Mouse (Mus musculus) kidney, embryonic 16.5 days (tissue): ENCODE measurements around the gene Sorl1. TPM values are rescaled to one million over a fixed set of nuclear protein-coding genes. Genes with fewer than 3 reads are reported as not detected.
A peak's percentile ranks its signal among the peaks of the same experiment; 100 is the strongest.

Experiments
- ATAC-seq: fragments of 200-750 bp; cut with Nextera tagmentation; 2 replicates; pipeline ENCODE4 v1.8.0; 2017; ENCODE audit warnings: moderate TSS enrichment; ENCODE audit not compliant: low FRiP score, low TSS enrichment
- H3K27ac ChIP-seq: fragments of 300-500 bp; sonication (generic); 2 replicates; pipeline ENCODE4 v1.5.1; 2014; ENCODE audit warnings: low read length
- H3K27me3 ChIP-seq: fragments of 300-500 bp; sonication (generic); 2 replicates; pipeline ENCODE4 v1.6.1; 2014; ENCODE audit warnings: low read length, control low read depth, mixed read lengths; ENCODE audit not compliant: insufficient read depth
- H3K36me3 ChIP-seq: fragments of 300-500 bp; sonication (generic); 2 replicates; pipeline ENCODE4 v1.6.1; 2014; ENCODE audit warnings: low read length, control low read depth, mixed read lengths; ENCODE audit not compliant: insufficient read depth
- H3K4me1 ChIP-seq: fragments of 300-500 bp; sonication (generic); 2 replicates; pipeline ENCODE4 v1.6.1; 2014; ENCODE audit warnings: low read length, control low read depth, mixed read lengths; ENCODE audit not compliant: insufficient read depth
- H3K4me2 ChIP-seq: fragments of 300-500 bp; sonication (generic); replicated peaks from 2 replicates; pipeline ENCODE4 v1.6.1; 2014; ENCODE audit warnings: low read depth, low read length
- H3K4me3 ChIP-seq: fragments of 300-500 bp; sonication (generic); 2 replicates; pipeline ENCODE4 v1.5.1; 2014; ENCODE audit warnings: mild to moderate bottlenecking, low read length
- H3K9ac ChIP-seq: fragments of 300-500 bp; sonication (generic); replicated peaks from 2 replicates; pipeline ENCODE4 v1.6.1; 2014; ENCODE audit warnings: low read length
- H3K9me3 ChIP-seq: fragments of 300-500 bp; sonication (generic); 2 replicates; pipeline ENCODE4 v1.6.1; 2016; ENCODE audit warnings: low read length, control low read depth
- WGBS: fragments of 180-500 bp; shearing (Covaris S2); extraction: QIAGEN DNeasy Blood & Tissue Kit; methylation state at CpG from one replicate; pipeline ENCODE4 v1.1.7; 2014; 5-methylcytosine and 5-hydroxymethylcytosine counted together
- polyA plus RNA-seq: library from polyadenylated mRNA; unstranded; fragments of >200 nt; fragmentation: Nextera tagmentation; extraction: Ambion mirVana; gene quantifications from 2 replicates; pipeline ENCODE4 v1.2.1, GENCODE M21; 2015

Gene Sorl1
- polyA plus RNA-seq, 1 experiment from 2014 or later: 12.5 TPM

DNA sequence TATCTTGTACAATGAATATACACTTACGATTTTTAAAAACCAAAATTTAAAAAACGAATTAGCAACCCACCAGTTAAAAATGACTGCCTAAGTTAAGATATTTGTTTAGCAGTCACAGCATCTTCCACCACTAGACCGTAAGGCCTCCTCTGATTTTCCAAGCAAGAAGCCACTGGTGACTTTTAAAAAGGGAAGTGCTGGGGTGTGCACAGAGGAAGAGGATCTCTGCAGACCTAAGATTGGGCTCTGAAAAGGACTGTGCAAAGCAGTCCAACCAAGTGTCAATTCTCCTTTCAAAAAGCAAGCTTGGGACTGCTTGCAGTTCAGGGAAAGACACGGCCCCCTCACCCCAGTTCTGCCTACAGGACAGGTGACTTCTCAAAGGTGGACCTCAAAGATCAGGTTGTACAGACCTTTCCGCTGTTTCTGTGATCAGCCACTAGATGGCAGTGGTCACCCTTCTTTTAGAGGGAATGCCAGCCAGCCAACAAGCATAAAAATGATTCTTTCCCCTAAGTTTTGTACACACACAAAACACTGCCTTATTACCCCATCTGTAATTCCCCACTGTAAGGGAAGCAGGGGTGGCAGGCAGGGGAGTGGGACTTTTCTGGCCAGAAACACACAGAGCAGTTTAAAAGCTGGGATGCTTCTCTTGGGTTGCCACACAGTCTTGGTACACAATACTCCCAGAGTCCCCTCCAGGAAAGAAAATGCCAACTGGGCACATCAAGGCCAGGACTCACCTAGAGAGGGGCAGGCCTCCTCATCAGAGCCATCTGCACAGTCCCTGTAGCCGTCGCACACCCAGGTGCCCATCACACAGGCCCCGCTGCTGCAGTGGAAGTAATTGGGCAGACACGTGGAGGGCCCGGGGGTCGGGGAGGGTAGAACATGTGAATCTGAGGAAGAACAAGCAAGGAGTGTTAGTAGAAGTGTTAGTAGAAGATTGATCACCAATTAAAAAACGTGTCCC lies 124.3 kb downstream of the Sorl1 start:
- H3K4me2 ChIP-seq: no peak overlapping the region
- WGBS: 66% methylated on average over 12 of the region's 12 CpGs
- 0 out of 2 replicates have a peak, but pooled peaks have one; percentile 19 for ATAC-seq
- H3K27me3 ChIP-seq: no peaks in the 10 kb centered on the region
- no peak overlapping the region for H3K9ac ChIP-seq
- H3K9me3 ChIP-seq: no peaks in the 10 kb centered on the region
- no peak overlapping the region for H3K27ac ChIP-seq
- peaks cover 3% of the 10 kb centered on the region; the same call in 1 of the 2 replicates for H3K4me1 ChIP-seq
- H3K36me3 ChIP-seq: 0 out of 2 replicates have a peak, but pooled peaks cover 2% of the 10 kb centered on the region
- no peak overlapping the region for H3K4me3 ChIP-seq

DNA sequence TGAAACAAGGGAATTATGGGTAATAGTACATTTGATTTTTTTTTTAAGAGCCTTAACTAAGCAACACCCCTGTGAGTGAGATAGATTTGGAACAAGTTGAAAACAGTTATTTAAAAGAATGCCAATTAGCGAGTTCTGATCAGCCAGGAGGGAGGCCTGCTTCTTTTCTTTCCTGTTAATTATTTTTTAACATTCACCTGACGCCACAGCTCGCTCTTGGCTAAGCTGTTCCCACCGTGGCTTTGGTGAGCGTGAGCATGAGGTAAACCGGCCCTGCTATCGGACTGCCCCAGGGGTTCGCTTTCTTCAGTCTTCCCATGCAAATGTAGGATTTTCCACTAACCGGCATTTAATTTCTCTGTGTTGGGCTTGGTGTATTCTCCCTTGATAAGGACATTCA lies 128.8 kb downstream of the Sorl1 start:
- H3K36me3 ChIP-seq: 0 out of 2 replicates have a peak, but pooled peaks cover 2% of the 10 kb centered on the region
- no peak overlapping the region for H3K4me2 ChIP-seq
- ATAC-seq: no peak
- 77% methylated on average over 9 of the region's 9 CpGs for WGBS
- H3K4me1 ChIP-seq: peaks cover 3% of the 10 kb centered on the region; the same call in 1 of the 2 replicates
- H3K4me3 ChIP-seq: no peak overlapping the region
- no peaks in the 10 kb centered on the region for H3K27me3 ChIP-seq
- no peak overlapping the region for H3K27ac ChIP-seq
- H3K9ac ChIP-seq: no peak overlapping the region
- H3K9me3 ChIP-seq: no peaks in the 10 kb centered on the region

DNA sequence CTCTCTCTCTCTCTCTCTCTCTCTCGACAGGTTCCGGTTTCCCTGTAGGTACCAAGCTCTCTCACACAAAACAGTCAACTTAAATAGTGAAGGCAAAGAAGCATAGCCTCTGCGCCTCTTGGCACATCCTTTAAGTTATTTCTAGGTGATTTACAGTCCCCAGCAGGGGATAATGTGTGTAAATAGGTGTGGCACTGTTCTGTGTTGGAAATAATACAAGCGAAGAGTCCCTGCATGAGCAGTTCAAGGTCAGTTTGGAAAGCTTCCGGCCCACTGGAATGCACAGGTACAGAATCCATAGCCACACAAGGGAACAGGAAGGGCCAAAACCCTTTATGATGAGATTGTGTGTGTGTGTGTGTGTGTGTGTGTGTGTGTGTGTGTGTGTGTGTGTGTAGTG lies 130.3 kb downstream of the Sorl1 start:
- no peak overlapping the region for H3K4me3 ChIP-seq
- H3K36me3 ChIP-seq: 0 out of 2 replicates have a peak, but pooled peaks cover 2% of the 10 kb centered on the region
- no peaks in the 10 kb centered on the region for H3K9me3 ChIP-seq
- no peak overlapping the region for H3K9ac ChIP-seq
- no peak overlapping the region for H3K27ac ChIP-seq
- H3K4me1 ChIP-seq: no peaks in the 10 kb centered on the region
- 78% methylated on average over 5 of the region's 5 CpGs for WGBS
- H3K4me2 ChIP-seq: no peak overlapping the region
- no peak for ATAC-seq
- H3K27me3 ChIP-seq: no peaks in the 10 kb centered on the region

DNA sequence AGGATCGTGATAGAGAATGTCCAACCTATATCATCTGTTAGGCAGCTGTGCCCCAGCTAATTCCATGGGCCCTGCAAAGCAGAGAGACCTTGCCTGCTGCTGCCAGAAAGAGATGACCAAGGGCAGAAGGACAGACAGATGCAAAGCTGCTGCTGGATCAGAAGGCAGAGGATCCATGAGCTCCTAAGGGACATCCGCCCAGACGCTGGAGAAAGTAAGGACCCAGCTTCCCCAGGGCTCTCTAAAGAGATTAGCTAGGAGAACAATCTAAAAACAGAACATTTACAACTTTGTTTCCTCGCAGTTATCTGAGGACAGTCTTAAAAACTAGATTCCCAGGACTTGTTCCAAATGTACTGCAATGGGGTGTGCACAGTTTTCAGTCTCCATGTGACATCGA lies 131.3 kb downstream of the Sorl1 start:
- Histone ChIP-seq H3K4me1 (no peaks in the 10 kb centered on the region), H3K36me3 (0 out of 2 replicates have a peak, but pooled peaks cover 5% of the 10 kb centered on the region), H3K27ac (no peak overlapping the region), H3K4me2 (no peak overlapping the region), H3K9ac (no peak overlapping the region), H3K9me3 (no peaks in the 10 kb centered on the region), H3K4me3 (no peak overlapping the region), H3K27me3 (no peaks in the 10 kb centered on the region)
- no peak for ATAC-seq
- WGBS: 83% methylated on average over 5 of the region's 5 CpGs

DNA sequence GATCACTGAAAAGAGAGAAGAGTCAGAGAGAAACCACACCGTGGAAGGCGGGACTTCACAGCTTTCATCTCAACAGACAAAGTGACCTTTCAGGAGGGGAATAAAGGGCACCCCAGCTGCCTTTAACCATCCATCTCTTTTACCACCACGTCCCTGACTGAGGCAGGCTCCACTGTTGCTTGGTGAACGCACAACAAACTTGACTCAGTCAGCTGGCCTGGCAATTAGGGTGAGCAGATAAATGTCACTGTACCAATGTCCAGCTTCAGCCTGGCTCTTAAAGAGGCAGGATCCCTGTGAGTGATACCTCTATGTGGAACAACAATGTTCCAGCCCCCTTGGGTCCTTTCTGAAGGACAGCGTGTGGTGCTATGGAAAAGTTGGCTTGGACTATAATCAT lies 138.5 kb downstream of the Sorl1 start:
- no peak overlapping the region for H3K27ac ChIP-seq
- WGBS: 45% methylated on average over 5 of the region's 5 CpGs
- no peaks in the 10 kb centered on the region for H3K4me1 ChIP-seq
- H3K4me3 ChIP-seq: no peak overlapping the region
- ATAC-seq: no peak
- H3K9ac ChIP-seq: no peak overlapping the region
- no peak overlapping the region for H3K4me2 ChIP-seq
- no peaks in the 10 kb centered on the region for H3K9me3 ChIP-seq
- H3K36me3 ChIP-seq: peaks cover 9% of the 10 kb centered on the region
- no peaks in the 10 kb centered on the region for H3K27me3 ChIP-seq

DNA sequence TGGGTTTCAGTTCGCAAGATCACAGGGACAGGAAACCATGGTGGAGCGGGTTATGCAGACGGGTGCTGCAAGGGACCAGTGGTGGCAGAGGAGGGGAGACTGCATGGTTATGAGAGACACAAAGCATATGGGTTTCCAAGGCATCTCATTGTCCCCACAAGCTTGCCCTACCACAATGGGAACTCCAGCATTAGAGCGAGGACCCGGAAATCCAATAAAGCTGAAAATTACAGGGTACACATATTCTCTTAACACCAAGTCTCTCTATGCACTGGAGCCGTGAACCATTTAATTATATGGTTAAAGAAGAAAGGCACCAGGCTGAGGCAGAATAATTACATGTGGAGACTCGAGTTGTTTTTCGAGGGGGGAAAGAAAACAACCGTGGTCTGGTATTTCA lies 139.0 kb downstream of the Sorl1 start:
- H3K4me3 ChIP-seq: no peak overlapping the region
- no peaks in the 10 kb centered on the region for H3K9me3 ChIP-seq
- H3K27ac ChIP-seq: no peak overlapping the region
- H3K4me2 ChIP-seq: no peak overlapping the region
- no peak overlapping the region for H3K9ac ChIP-seq
- H3K27me3 ChIP-seq: no peaks in the 10 kb centered on the region
- ATAC-seq: no peak
- peaks cover 9% of the 10 kb centered on the region for H3K36me3 ChIP-seq
- 55% methylated on average over 9 of the region's 9 CpGs for WGBS
- H3K4me1 ChIP-seq: no peaks in the 10 kb centered on the region

DNA sequence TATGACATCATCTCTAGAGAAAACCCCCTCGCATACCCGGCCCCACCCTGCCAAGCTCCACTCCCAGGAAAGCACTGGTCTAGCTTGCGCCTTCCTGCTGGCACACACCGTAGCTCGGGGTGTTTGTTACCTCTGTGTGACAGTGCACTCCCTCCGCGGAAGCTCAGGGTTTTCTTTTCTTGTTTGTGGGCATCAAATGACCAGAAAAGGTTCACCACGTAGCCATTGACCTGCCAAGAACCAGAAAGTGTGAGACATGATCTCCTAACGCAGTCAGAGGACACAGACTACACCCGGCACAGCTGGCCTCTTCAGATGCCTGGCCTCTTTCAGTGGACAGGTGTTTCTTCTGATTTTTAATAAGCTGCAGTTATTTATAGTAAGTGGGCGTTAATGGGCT lies 139.8 kb downstream of the Sorl1 start:
- Histone ChIP-seq H3K9me3 (no peaks in the 10 kb centered on the region), H3K9ac (no peak overlapping the region), H3K4me1 (no peaks in the 10 kb centered on the region), H3K36me3 (peaks cover 9% of the 10 kb centered on the region), H3K27me3 (no peaks in the 10 kb centered on the region), H3K4me2 (no peak overlapping the region), H3K27ac (no peak overlapping the region), H3K4me3 (no peak overlapping the region)
- no peak for ATAC-seq
- WGBS: 64% methylated on average over 11 of the region's 11 CpGs

DNA sequence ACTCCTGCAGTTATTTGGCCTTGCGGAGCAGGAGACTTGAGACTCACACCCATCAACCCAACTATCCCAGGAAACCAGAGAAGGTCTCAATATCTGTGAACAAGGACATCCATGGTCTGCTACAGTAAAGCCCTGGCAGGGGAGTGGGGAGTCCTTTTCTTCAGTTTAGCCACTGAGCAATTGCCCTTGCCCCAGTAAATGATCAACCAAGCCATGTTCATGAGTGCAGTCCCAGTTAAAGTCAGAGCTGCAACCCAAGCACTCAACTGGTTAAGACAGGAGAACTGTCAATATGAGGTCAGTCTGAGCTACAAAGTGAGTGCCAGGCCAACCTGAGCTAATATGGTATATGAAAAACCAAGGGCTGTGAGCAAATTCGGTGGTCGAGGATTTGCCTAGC lies 140.8 kb downstream of the Sorl1 start:
- Histone ChIP-seq H3K4me2 (no peak overlapping the region), H3K9me3 (no peaks in the 10 kb centered on the region), H3K27me3 (no peaks in the 10 kb centered on the region), H3K4me1 (no peaks in the 10 kb centered on the region), H3K4me3 (no peak overlapping the region), H3K9ac (no peak overlapping the region), H3K36me3 (peaks cover 18% of the 10 kb centered on the region), H3K27ac (no peak overlapping the region)
- ATAC-seq: no peak
- 93% methylated on average over 3 of the region's 3 CpGs for WGBS

DNA sequence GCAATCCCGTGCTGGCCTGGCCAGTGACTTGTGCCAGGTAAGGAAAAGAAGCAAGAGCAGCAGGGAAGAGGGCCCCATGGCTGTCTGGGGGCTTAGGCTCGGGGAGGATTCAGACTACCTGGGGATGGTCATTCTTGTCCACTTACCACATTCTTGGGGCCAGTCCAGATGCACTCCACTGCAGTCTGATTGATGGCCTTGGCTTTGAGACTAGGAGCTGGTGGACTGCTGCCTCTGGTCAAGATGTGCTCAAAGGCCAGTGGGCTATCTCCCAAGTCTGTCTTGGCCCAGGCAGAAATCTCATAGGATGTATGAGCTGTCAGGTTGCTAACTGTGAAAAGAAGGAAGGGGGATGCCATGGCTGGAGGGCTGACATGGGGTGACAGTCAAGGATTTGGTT lies 141.3 kb downstream of the Sorl1 start:
- Histone ChIP-seq H3K36me3 (peaks cover 18% of the 10 kb centered on the region), H3K4me2 (no peak overlapping the region), H3K4me3 (no peak overlapping the region), H3K9me3 (no peaks in the 10 kb centered on the region), H3K4me1 (no peaks in the 10 kb centered on the region), H3K27ac (no peak overlapping the region), H3K27me3 (no peaks in the 10 kb centered on the region), H3K9ac (no peak overlapping the region)
- ATAC-seq: no peak; the same call in 1 of the 2 replicates
- WGBS: 72% methylated on average over 2 of the region's 2 CpGs

DNA sequence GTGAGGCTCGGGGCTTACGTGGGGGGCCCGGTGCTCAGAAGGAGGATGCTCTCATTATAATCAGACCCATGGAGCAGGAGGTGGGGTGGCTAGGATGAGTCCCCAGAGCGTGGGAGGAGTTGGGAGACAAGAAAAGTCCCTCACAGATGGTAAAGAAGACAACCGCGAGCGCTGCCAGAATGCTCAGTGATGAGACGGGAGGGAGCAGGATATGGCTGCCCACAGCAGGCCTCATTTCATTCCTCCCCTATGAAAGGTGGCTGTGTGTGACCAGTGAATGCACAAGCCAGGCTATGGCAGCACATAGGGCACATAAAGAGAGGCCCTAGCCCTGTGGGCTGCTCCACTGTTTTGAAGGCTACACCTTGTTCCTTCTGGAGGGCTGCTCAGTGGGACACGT lies 142.1 kb downstream of the Sorl1 start:
- no peak overlapping the region for H3K4me2 ChIP-seq

More for the DNA sequence above, 142.1 kb downstream of the Sorl1 start:
- Histone ChIP-seq H3K4me3 (no peak overlapping the region), H3K9ac (no peak overlapping the region), H3K9me3 (no peaks in the 10 kb centered on the region), H3K36me3 (peaks cover 22% of the 10 kb centered on the region), H3K27ac (no peak overlapping the region), H3K4me1 (no peaks in the 10 kb centered on the region), H3K27me3 (no peaks in the 10 kb centered on the region)
- ATAC-seq: no peak; the same call in 1 of the 2 replicates
- 82% methylated on average over 9 of the region's 9 CpGs for WGBS
